Mouse (Mus musculus) bone marrow, adult 2 months (tissue): ENCODE measurements around the gene Znhit1. TPM values are rescaled to one million over a fixed set of nuclear protein-coding genes. Genes with fewer than 3 reads are reported as not detected.

Source experiments
- H3K27ac ChIP-seq: fragments of 200-500 bp; 2 replicates; pipeline ENCODE4 v1.5.1; 2012; ENCODE audit warnings: low read depth, mild to moderate bottlenecking, control low read depth, inconsistent platforms, low read length; ENCODE audit not compliant: control insufficient read depth, poor library complexity, insufficient read depth
- H3K4me1 ChIP-seq: fragments of 200-500 bp; 2 replicates; pipeline ENCODE4 v1.6.1; 2011; ENCODE audit warnings: low read length; ENCODE audit not compliant: control insufficient read depth, insufficient read depth
- H3K4me3 ChIP-seq: fragments of 200-500 bp; replicated peaks from 2 replicates; pipeline ENCODE3; 2011; ENCODE audit warnings: mild to moderate bottlenecking, low read depth, low read length, control low read depth; ENCODE audit not compliant: control insufficient read depth
- CTCF ChIP-seq: fragments of 200-500 bp; IDR thresholded peaks from 2 replicates; pipeline ENCODE4 v1.5.1; 2011; ENCODE audit warnings: low read length, control low read depth; ENCODE audit not compliant: control insufficient read depth, insufficient read depth
- POLR2A ChIP-seq: fragments of 200-500 bp; IDR thresholded peaks from 2 replicates; pipeline ENCODE4 v1.6.1; 2011; ENCODE audit warnings: low read depth, mild to moderate bottlenecking, control low read depth, low read length, borderline replicate concordance; ENCODE audit not compliant: control insufficient read depth
- WGBS: fragments of 180-500 bp; shearing (Covaris S2); methylation state at CpG from one replicate; pipeline ENCODE4 v1.1.7; 2018; 5-methylcytosine and 5-hydroxymethylcytosine counted together
- polyA plus RNA-seq: library from polyadenylated mRNA; stranded (reverse); fragments of >200 nt; gene quantifications from 2 replicates; pipeline ENCODE4 v1.2.4, GENCODE M21; 2011; ENCODE audit warnings: low replicate concordance; ENCODE audit not compliant: missing spikeins, insufficient read depth, insufficient read length

The Znhit1 gene
- 70.2 and 134 TPM in 2 replicates for polyA plus RNA-seq

- peak within 1 kb of the TSS; percentile 79 for H3K27ac ChIP-seq
- H3K4me1 ChIP-seq = no peaks in the 10 kb centered on the region
- TF ChIP-seq POLR2A (no peak), CTCF (no peak)
- 3% methylated on average over 12 of the region's 12 CpGs for WGBS
- H3K4me3 ChIP-seq = peak within 1 kb of the TSS; percentile 85
Measured at GRCm38 (mm10) chr5:136987934-136988271, at the start of gene Znhit1. Gene Znhit1 (minus strand): TSS chr5:136988021.

- Histone ChIP-seq H3K4me3 (no peak overlapping the region), H3K4me1 (peaks cover 1% of the 10 kb centered on the region; the same call in 1 of the 2 replicates), H3K27ac (no peak overlapping the region)
- WGBS = 83% methylated on average over 13 of the region's 13 CpGs
- TF ChIP-seq POLR2A = no peak
Measured at GRCm38 (mm10) chr5:137036211-137036610, 48.4 kb upstream of the Znhit1 start.

GRCm38 (mm10) chr5:137032641-137033074 lies 44.8 kb upstream of the Znhit1 start:
- Histone ChIP-seq H3K27ac (no peak overlapping the region), H3K4me1 (peaks cover 1% of the 10 kb centered on the region), H3K4me3 (peak overlapping the region; percentile 21)
- under 1% methylated on average over 49 of the region's 49 CpGs for WGBS
- TF ChIP-seq POLR2A (no peak), CTCF (no peak)

GRCm38 (mm10) chr5:137032033-137032421 lies 44.2 kb upstream of the Znhit1 start:
- TF ChIP-seq CTCF (no peak), POLR2A (no peak)
- under 1% methylated on average over 33 of the region's 33 CpGs for WGBS
- H3K4me1 ChIP-seq = peaks cover 1% of the 10 kb centered on the region
- H3K4me3 ChIP-seq = peak overlapping the region; percentile 46
- no peak overlapping the region; the same call in 1 of the 2 replicates for H3K27ac ChIP-seq

- TF ChIP-seq POLR2A (no peak), CTCF (no peak)
- H3K27ac ChIP-seq = no peak overlapping the region; the same call in 1 of the 2 replicates
- H3K4me1 ChIP-seq = peaks cover 1% of the 10 kb centered on the region
- WGBS = 3% methylated on average over 78 of the region's 78 CpGs
- H3K4me3 ChIP-seq = no peak overlapping the region
Measured at GRCm38 (mm10) chr5:137031076-137032032, 43.5 kb upstream of the Znhit1 start.

- H3K4me1 ChIP-seq = peaks cover 1% of the 10 kb centered on the region
- TF ChIP-seq POLR2A (no peak), CTCF (no peak)
- no peak overlapping the region for H3K4me3 ChIP-seq
- WGBS = 14% methylated on average over 22 of the region's 22 CpGs
- H3K27ac ChIP-seq = no peak overlapping the region
Measured at GRCm38 (mm10) chr5:137030416-137030810, 42.6 kb upstream of the Znhit1 start.

GRCm38 (mm10) chr5:137029643-137030415 lies 42.0 kb upstream of the Znhit1 start:
- TF ChIP-seq POLR2A = peak; percentile 27; the same call in 1 of the 2 replicates
- TF ChIP-seq CTCF = no peak
- Histone ChIP-seq H3K4me3 (no peak overlapping the region), H3K4me1 (peaks cover 1% of the 10 kb centered on the region), H3K27ac (no peak overlapping the region)
- WGBS = 2% methylated on average over 52 of the region's 52 CpGs

- Histone ChIP-seq H3K27ac (no peak overlapping the region), H3K4me1 (peaks cover 1% of the 10 kb centered on the region), H3K4me3 (no peak overlapping the region)
- TF ChIP-seq CTCF = no peak
- TF ChIP-seq POLR2A = no peak
- WGBS = 2% methylated on average over 8 of the region's 8 CpGs
Measured at GRCm38 (mm10) chr5:137029273-137029585, 41.4 kb upstream of the Znhit1 start.
